Mouse (Mus musculus): Measurements from ENCODE around the gene Olfr976.
"Not testable (repeated sequence)": the region's sequence is repeated elsewhere in the genome, so short reads cannot be mapped to it uniquely, and the experiment has no call there.

GRCm38 (mm10) chr9:39928837-39929236 is 32.1 kb downstream of the Olfr976 start:
- not testable (repeated sequence) for TF ChIP-seq GATA1, TAL1 (IDR thresholded peaks at IDR 0.05; ENCODE audit: low read length)
